Mouse (Mus musculus): ENCODE data around the gene Tesk1.
"Not testable (repeated sequence)": the region's sequence is repeated elsewhere in the genome, so short reads cannot be mapped to it uniquely, and the experiment has no call there.

Tesk1 gene

GRCm38 (mm10) chr4:43456470-43456869, 14.7 kb downstream of the Tesk1 start:
- no peak for DNase-seq

GRCm38 (mm10) chr4:43457124-43457523, 15.4 kb downstream of the Tesk1 start:
- no peak for DNase-seq

GRCm38 (mm10) chr4:43463102-43463501, 21.4 kb downstream of the Tesk1 start:
- no peak for DNase-seq

GRCm38 (mm10) chr4:43465935-43466334, 24.2 kb downstream of the Tesk1 start:
- DNase-seq, result no peak

GRCm38 (mm10) chr4:43466872-43467271, 25.1 kb downstream of the Tesk1 start:
- no peak for DNase-seq

GRCm38 (mm10) chr4:43470301-43470700, 28.6 kb downstream of the Tesk1 start:
- no peak for DNase-seq

- DNase-seq, result no peak
Observed at GRCm38 (mm10) chr4:43473636-43474035, 31.9 kb downstream of the Tesk1 start.

GRCm38 (mm10) chr4:43476604-43477003, 34.9 kb downstream of the Tesk1 start:
- DNase-seq, result peak in 1 of 2 experiments; percentile 45

GRCm38 (mm10) chr4:43477857-43478533, 36.3 kb downstream of the Tesk1 start:
- peak; percentile 88 to 89 for DNase-seq

- DNase-seq, result no peak
Observed at GRCm38 (mm10) chr4:43478534-43478858, 36.8 kb downstream of the Tesk1 start.

- peak in 1 of 2 experiments; percentile 61 for DNase-seq
Observed at GRCm38 (mm10) chr4:43478906-43479832, 37.4 kb downstream of the Tesk1 start.

GRCm38 (mm10) chr4:43480985-43481384, 39.2 kb downstream of the Tesk1 start:
- no peak for DNase-seq

- no peak for DNase-seq
Observed at GRCm38 (mm10) chr4:43481894-43482456, 40.2 kb downstream of the Tesk1 start.

- DNase-seq, result no peak
Observed at GRCm38 (mm10) chr4:43482591-43482990, 40.9 kb downstream of the Tesk1 start.

GRCm38 (mm10) chr4:43483535-43484091, 41.9 kb downstream of the Tesk1 start, which contains the start of gene Sit1:
Gene Sit1, minus strand, starts transcription at chr4:43483734.
- DNase-seq, result no peak

GRCm38 (mm10) chr4:43485666-43486065, 43.9 kb downstream of the Tesk1 start:
- DNase-seq, result not testable (repeated sequence)

GRCm38 (mm10) chr4:43489611-43490010, 47.9 kb downstream of the Tesk1 start:
- no peak for DNase-seq

- no peak for DNase-seq
Observed at GRCm38 (mm10) chr4:43490801-43491200, 49.1 kb downstream of the Tesk1 start.

- DNase-seq, result no peak
Observed at GRCm38 (mm10) chr4:43492101-43492820, 50.5 kb downstream of the Tesk1 start.

GRCm38 (mm10) chr4:43492821-43493185, 51.1 kb downstream of the Tesk1 start, which contains the start of gene Ccdc107:
Gene Ccdc107, plus strand, starts transcription at chr4:43492900.
- DNase-seq, result peak; percentile 93 to 97

- peak; percentile 95 to 98 for DNase-seq
Observed at GRCm38 (mm10) chr4:43493186-43493845, 51.6 kb downstream of the Tesk1 start.

- DNase-seq, result no peak
Observed at GRCm38 (mm10) chr4:43493846-43494240, 52.1 kb downstream of the Tesk1 start.
